Mouse (Mus musculus): Measurements from ENCODE around the gene Tmem107.

DNA sequence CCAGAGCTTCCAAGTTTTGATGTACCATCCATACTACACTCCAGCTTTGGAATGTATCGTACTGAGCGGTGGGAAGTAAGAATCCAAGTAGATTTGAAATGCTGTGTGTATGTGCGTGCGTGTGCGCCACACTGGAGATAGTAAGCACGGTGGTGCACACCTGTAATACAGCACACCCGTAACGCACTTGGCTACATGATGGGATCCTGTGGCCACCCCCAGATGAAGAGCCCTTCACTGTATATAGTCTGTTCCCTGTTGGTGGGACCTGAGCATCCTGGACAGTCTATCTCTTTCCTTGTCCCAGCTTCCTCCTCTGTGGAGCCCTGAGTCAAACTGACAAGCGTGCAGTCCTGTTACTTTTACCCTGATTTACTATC, 24.2 kb upstream of the Tmem107 start:
- TF ChIP-seq CTCF (IDR thresholded peaks at IDR 0.05; ENCODE audit: borderline replicate concordance, control insufficient read depth, extremely low read depth, insufficient read depth, low read length, poor library complexity) (no peak), POLR2A (IDR thresholded peaks at IDR 0.05; ENCODE audit: control insufficient read depth, extremely low read depth, insufficient read depth, low read length, poor library complexity) (no peak)
